Comparison of ENCODE assay signal across 1 mouse cellular context in the genomic region with DNA sequence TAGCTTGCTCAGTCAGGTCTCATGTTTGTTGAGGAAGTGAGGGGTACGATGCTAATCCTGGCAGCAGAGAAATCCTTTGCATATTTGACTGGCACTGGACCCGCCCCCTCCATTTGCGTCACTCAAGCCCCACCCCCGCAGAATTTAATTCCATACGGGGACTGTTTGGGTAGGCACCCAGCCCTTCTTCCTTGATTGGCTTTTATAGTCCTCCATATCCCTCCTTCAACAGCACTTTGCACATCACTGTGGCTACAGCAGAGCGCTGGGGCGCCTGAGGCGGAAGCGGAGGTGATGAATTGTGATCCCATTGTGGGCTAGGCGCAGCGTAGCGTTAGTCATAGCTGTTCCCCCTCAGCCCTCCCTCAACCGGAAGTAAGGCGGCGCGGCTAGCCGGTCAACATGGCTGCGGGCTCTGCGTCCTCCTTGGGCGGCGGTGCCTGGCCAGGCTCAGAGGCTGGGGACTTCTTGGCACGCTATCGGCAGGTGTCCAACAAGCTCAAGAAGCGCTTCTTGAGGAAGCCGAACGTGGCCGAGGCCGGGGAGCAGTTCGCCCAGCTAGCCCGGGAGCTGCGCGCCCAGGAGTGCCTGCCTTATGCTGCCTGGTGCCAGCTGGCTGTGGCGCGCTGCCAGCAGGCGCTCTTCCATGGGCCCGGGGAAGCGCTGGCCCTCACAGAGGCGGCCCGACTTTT.
TF ChIP-seq lines count a peak whose summit lies in the region.

A gene (plus strand): TSS at position 378 of the 692 bp plus-strand sequence.

TF ChIP-seq in MEL, 35 proteins besides CTCF, POLR2A, EP300 and RAD21 (continued from another document):
- peak; percentile 17; the same call in 1 of the 2 replicates for TF ChIP-seq MXI1 (IDR thresholded peaks at IDR 0.05; ENCODE audit: low read depth, low read length)
- no peak for TF ChIP-seq USF1 (IDR thresholded peaks at IDR 0.05; ENCODE audit: low read depth, low read length)
- no peak for TF ChIP-seq MAZ (IDR thresholded peaks at IDR 0.05; ENCODE audit: low read depth, low read length)
- TF ChIP-seq E2F4 (IDR thresholded peaks at IDR 0.05; ENCODE audit: borderline replicate concordance, low read depth, low read length), result no peak
- no peak for TF ChIP-seq TCF12 (IDR thresholded peaks at IDR 0.05; ENCODE audit: low read depth, low read length)
- TF ChIP-seq RCOR1 (IDR thresholded peaks at IDR 0.05; ENCODE audit: low read depth, low read length), result no peak
